Mouse (Mus musculus) intestine, embryonic 15.5 days (tissue): ENCODE measurements around the gene Mlh3. TPM values are rescaled to one million over a fixed set of nuclear protein-coding genes. Genes with fewer than 3 reads are reported as not detected.
"Not testable (repeated sequence)": the region's sequence is repeated elsewhere in the genome, so short reads cannot be mapped to it uniquely, and the experiment has no call there.

Source experiments
- ATAC-seq: fragments of 200-750 bp; cut with Nextera tagmentation; 2 replicates; pipeline ENCODE4 v1.8.0; 2017; ENCODE audit warnings: moderate TSS enrichment, moderate library complexity
- H3K27ac ChIP-seq: fragments of 300-500 bp; sonication (generic); 2 replicates; pipeline ENCODE4 v1.5.1; 2015; ENCODE audit warnings: mild to moderate bottlenecking, inconsistent platforms
- H3K27me3 ChIP-seq: fragments of 300-500 bp; sonication (generic); replicated peaks from 2 replicates; pipeline ENCODE4 v1.6.1; 2015; ENCODE audit warnings: inconsistent platforms
- H3K36me3 ChIP-seq: fragments of 300-500 bp; sonication (generic); 2 replicates; pipeline ENCODE4 v1.6.1; 2015; ENCODE audit warnings: inconsistent platforms
- H3K4me1 ChIP-seq: fragments of 300-500 bp; sonication (generic); replicated peaks from 2 replicates; pipeline ENCODE4 v1.6.1; 2015; ENCODE audit warnings: inconsistent platforms
- H3K4me2 ChIP-seq: fragments of 300-500 bp; sonication (generic); replicated peaks from 2 replicates; pipeline ENCODE4 v1.6.1; 2015; ENCODE audit warnings: mild to moderate bottlenecking, inconsistent platforms
- H3K4me3 ChIP-seq: fragments of 300-500 bp; sonication (generic); replicated peaks from 2 replicates; pipeline ENCODE4 v1.5.1; 2015; ENCODE audit warnings: inconsistent platforms
- H3K9ac ChIP-seq: fragments of 300-500 bp; sonication (generic); 2 replicates; pipeline ENCODE4 v1.6.1; 2015; ENCODE audit warnings: inconsistent platforms
- H3K9me3 ChIP-seq: fragments of 300-500 bp; sonication (generic); 2 replicates; pipeline ENCODE4 v1.6.1; 2016; ENCODE audit warnings: inconsistent platforms
- WGBS: fragments of 180-500 bp; shearing (Covaris S2); methylation state at CpG from one replicate; pipeline ENCODE4 v1.1.7; 2015; 5-methylcytosine and 5-hydroxymethylcytosine counted together
- polyA plus RNA-seq: library from polyadenylated mRNA; unstranded; fragments of >200 nt; fragmentation: Nextera tagmentation; extraction: Ambion mirVana; gene quantifications from 2 replicates; pipeline ENCODE4 v1.2.1, GENCODE M21; 2015

Mlh3 gene
- polyA plus RNA-seq, 1 experiment from 2014 or later, result 6.9 TPM

- no peaks in the 10 kb centered on the region for H3K36me3 ChIP-seq
- H3K9me3 ChIP-seq, result no peaks in the 10 kb centered on the region
- H3K27me3 ChIP-seq, result no peaks in the 10 kb centered on the region
- H3K4me1 ChIP-seq, result peaks cover 14% of the 10 kb centered on the region; the same call in 1 of the 2 replicates
- H3K27ac ChIP-seq, result no peak overlapping the region
- no peak overlapping the region for H3K4me2 ChIP-seq
- H3K9ac ChIP-seq, result no peak overlapping the region
- ATAC-seq, result no peak
- H3K4me3 ChIP-seq, result no peak overlapping the region
Observed at GRCm38 (mm10) chr12:85291541-85291940, 21.1 kb upstream of the Mlh3 start.

- H3K9me3 ChIP-seq, result no peaks in the 10 kb centered on the region
- WGBS, result 72% methylated on average over 10 of the region's 10 CpGs
- peak overlapping the region; percentile 9; the same call in 1 of the 2 replicates for H3K4me2 ChIP-seq
- H3K4me1 ChIP-seq, result peaks cover 14% of the 10 kb centered on the region; the same call in 1 of the 2 replicates
- no peak overlapping the region for H3K4me3 ChIP-seq
- no peak overlapping the region for H3K9ac ChIP-seq
- no peak overlapping the region for H3K27ac ChIP-seq
- H3K36me3 ChIP-seq, result no peaks in the 10 kb centered on the region
- ATAC-seq, result no peak
- H3K27me3 ChIP-seq, result no peaks in the 10 kb centered on the region
Observed at GRCm38 (mm10) chr12:85290633-85291032, 20.2 kb upstream of the Mlh3 start.

- ATAC-seq, result peak; percentile 55
- 40% methylated on average over 24 of the region's 24 CpGs for WGBS
- peak overlapping the region; percentile 56; the same call in 1 of the 2 replicates for H3K9ac ChIP-seq
Observed at GRCm38 (mm10) chr12:85289157-85290000, 19.0 kb upstream of the Mlh3 start.

GRCm38 (mm10) chr12:85288486-85289156, 18.2 kb upstream of the Mlh3 start, which contains the start of gene Zc2hc1c:
Gene Zc2hc1c, plus strand, starts transcription at chr12:85288591.
- WGBS, result 3% methylated on average over 31 of the region's 31 CpGs
- Histone ChIP-seq H3K4me3 (peak within 1 kb of the TSS; percentile 45), H3K9me3 (no peaks in the 10 kb centered on the region)

More at GRCm38 (mm10) chr12:85289157-85290000, 19.0 kb upstream of the Mlh3 start:
- no peaks in the 10 kb centered on the region for H3K36me3 ChIP-seq
- no peaks in the 10 kb centered on the region for H3K27me3 ChIP-seq
- H3K4me3 ChIP-seq, result peak overlapping the region; percentile 45
- peak overlapping the region; percentile 86 for H3K27ac ChIP-seq
- H3K4me2 ChIP-seq, result peak overlapping the region; percentile 87
- H3K9me3 ChIP-seq, result no peaks in the 10 kb centered on the region
- peaks cover 14% of the 10 kb centered on the region; the same call in 1 of the 2 replicates for H3K4me1 ChIP-seq

GRCm38 (mm10) chr12:85287809-85288485, 17.5 kb upstream of the Mlh3 start, which contains the start of gene Acyp1:
Gene Acyp1, minus strand, starts transcription at chr12:85288438.
- H3K9ac ChIP-seq, result peak within 1 kb of the TSS; percentile 56
- no peaks in the 10 kb centered on the region for H3K27me3 ChIP-seq
- WGBS, result 11% methylated on average over 21 of the region's 21 CpGs
- no peaks in the 10 kb centered on the region for H3K36me3 ChIP-seq
- H3K4me1 ChIP-seq, result peaks cover 14% of the 10 kb centered on the region; the same call in 1 of the 2 replicates
- peak within 1 kb of the TSS; percentile 45 for H3K4me3 ChIP-seq
- H3K4me2 ChIP-seq, result peak within 1 kb of the TSS; percentile 87
- H3K27ac ChIP-seq, result peak within 1 kb of the TSS; percentile 86
- no peaks in the 10 kb centered on the region for H3K9me3 ChIP-seq
- peak; percentile 70 for ATAC-seq

More at GRCm38 (mm10) chr12:85288486-85289156, 18.2 kb upstream of the Mlh3 start, which contains the start of gene Zc2hc1c:
- peak; percentile 91 for ATAC-seq
- Histone ChIP-seq H3K36me3 (no peaks in the 10 kb centered on the region), H3K4me1 (peaks cover 14% of the 10 kb centered on the region; the same call in 1 of the 2 replicates), H3K9ac (peak within 1 kb of the TSS; percentile 56), H3K27me3 (no peaks in the 10 kb centered on the region), H3K27ac (peak within 1 kb of the TSS; percentile 86), H3K4me2 (peak within 1 kb of the TSS; percentile 87)

GRCm38 (mm10) chr12:85286941-85287340, 16.5 kb upstream of the Mlh3 start:
- WGBS, result 39% methylated on average over 4 of the region's 5 CpGs
- H3K27me3 ChIP-seq, result no peaks in the 10 kb centered on the region
- H3K9ac ChIP-seq, result no peak overlapping the region
- no peaks in the 10 kb centered on the region for H3K36me3 ChIP-seq
- no peak overlapping the region for H3K27ac ChIP-seq
- no peak overlapping the region for H3K4me2 ChIP-seq
- peaks cover 14% of the 10 kb centered on the region; the same call in 1 of the 2 replicates for H3K4me1 ChIP-seq
- H3K9me3 ChIP-seq, result no peaks in the 10 kb centered on the region
- ATAC-seq, result no peak
- H3K4me3 ChIP-seq, result no peak overlapping the region

- Histone ChIP-seq H3K4me2 (no peak overlapping the region), H3K9me3 (no peaks in the 10 kb centered on the region), H3K36me3 (no peaks in the 10 kb centered on the region), H3K27ac (no peak overlapping the region), H3K9ac (no peak overlapping the region), H3K4me3 (no peak overlapping the region), H3K4me1 (peaks cover 14% of the 10 kb centered on the region; the same call in 1 of the 2 replicates), H3K27me3 (no peaks in the 10 kb centered on the region)
- 86% methylated on average over 4 of the region's 4 CpGs for WGBS
- ATAC-seq, result no peak
Observed at GRCm38 (mm10) chr12:85284996-85285395, 14.6 kb upstream of the Mlh3 start.

GRCm38 (mm10) chr12:85284331-85284730, 13.9 kb upstream of the Mlh3 start:
- ATAC-seq, result no peak
- H3K27ac ChIP-seq, result no peak overlapping the region
- no peak overlapping the region for H3K4me2 ChIP-seq
- no peaks in the 10 kb centered on the region for H3K9me3 ChIP-seq
- 68% methylated on average over 8 of the region's 8 CpGs for WGBS
- H3K27me3 ChIP-seq, result no peaks in the 10 kb centered on the region
- H3K4me1 ChIP-seq, result peaks cover 15% of the 10 kb centered on the region
- H3K4me3 ChIP-seq, result no peak overlapping the region
- H3K36me3 ChIP-seq, result no peaks in the 10 kb centered on the region
- H3K9ac ChIP-seq, result no peak overlapping the region

GRCm38 (mm10) chr12:85281756-85282155, 11.4 kb upstream of the Mlh3 start:
- not testable (repeated sequence) for H3K36me3 ChIP-seq, ATAC-seq, H3K4me1 ChIP-seq, H3K9me3 ChIP-seq, H3K9ac ChIP-seq, H3K4me2 ChIP-seq, H3K27me3 ChIP-seq, H3K4me3 ChIP-seq, H3K27ac ChIP-seq
- 86% methylated on average over 2 of the region's 4 CpGs for WGBS

- Histone ChIP-seq H3K4me3 (no peak overlapping the region), H3K36me3 (no peaks in the 10 kb centered on the region), H3K27ac (no peak overlapping the region), H3K9me3 (no peaks in the 10 kb centered on the region), H3K4me1 (peaks cover 6% of the 10 kb centered on the region; the same call in 1 of the 2 replicates), H3K4me2 (peak overlapping the region; percentile 91; the same call in 1 of the 2 replicates), H3K27me3 (no peaks in the 10 kb centered on the region), H3K9ac (no peak overlapping the region)
- ATAC-seq, result no peak; the same call in 1 of the 2 replicates
- WGBS, result 58% methylated on average over 12 of the region's 12 CpGs
Observed at GRCm38 (mm10) chr12:85280845-85281651, 10.6 kb upstream of the Mlh3 start.
